Mouse (Mus musculus): ENCODE results near the gene Tmem63c.

Gene Tmem63c

DNA sequence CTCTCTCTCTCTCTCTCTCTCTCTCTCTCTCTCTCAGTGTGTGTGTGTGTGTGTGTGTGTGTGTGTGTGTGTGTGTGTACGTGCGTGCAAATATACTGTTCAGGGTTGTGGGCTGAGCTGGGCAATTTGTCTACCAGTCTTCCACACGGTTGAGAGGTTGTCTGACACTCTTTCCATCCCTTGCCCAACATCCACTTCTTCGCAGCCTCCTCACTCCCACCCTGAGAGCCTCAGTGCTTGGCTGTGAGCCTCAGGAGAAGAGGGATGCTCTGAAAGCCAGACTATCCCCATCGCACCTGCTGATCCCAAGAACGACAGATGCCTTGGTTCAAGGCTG, 20.3 kb upstream of the Tmem63c start:
- no peak for DNase-seq (ENCODE audit: low read depth, low spot score)

DNA sequence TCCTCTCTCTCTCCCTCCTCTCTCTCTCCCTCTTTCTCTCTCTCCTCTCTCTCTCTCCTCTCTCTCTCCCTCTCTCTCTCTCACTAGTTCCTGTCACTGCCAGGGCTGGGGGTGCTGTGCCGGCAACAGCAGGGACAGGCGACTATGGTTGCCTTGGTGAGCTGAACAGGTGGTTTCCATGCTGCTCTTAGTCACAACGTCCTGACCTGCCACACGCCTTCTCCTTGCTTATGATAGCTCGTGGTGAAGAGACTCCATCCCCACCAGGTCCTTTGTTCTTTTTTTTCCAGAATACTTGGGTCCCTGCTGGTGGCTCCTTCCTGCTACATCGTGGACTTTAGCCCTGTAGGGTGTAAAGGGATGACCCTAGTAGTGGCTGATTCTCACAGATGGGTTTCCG, 18.9 kb upstream of the Tmem63c start:
- DNase-seq (ENCODE audit: low read depth, low spot score): no peak

DNA sequence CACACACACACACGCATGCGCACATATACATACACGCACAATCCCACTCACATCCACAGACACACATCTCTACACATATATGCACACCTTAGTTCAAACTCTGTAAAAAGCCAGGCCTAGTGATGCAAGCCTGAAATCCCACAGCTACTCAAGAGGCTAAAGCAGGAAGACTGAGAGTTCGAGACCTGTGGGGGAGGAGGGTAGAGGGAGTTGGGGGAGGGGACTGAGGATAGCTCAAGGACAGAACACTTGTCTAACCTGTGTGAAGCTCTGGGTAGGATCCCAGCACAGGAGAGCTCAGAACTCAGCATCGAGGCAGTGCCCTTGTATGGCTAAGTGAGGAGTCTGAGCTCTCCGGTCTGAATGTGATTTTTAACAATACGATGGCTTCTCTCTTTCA, 18.3 kb upstream of the Tmem63c start:
- no peak for DNase-seq (ENCODE audit: low read depth, low spot score)

DNA sequence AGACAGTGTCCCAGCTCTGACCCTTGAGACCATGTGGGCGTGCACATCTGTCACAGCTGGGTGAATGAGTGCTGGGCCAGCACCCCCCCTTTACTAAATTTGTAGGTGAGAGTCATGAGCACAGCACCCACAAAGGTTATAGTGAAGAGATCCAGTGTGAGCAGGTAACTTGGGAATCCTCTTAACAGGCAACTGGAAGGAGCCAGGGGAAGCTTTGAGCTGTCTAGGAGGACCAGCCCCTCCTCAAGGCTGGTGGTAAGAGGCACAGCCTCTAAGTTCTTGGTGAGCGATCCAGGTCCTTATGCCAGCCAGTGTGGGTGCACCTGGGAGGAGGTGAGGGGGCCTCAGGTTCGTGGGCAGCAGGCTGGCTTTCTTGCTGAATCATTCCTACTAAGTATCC, 17.5 kb upstream of the Tmem63c start:
- DNase-seq (ENCODE audit: low read depth, low spot score): no peak

DNA sequence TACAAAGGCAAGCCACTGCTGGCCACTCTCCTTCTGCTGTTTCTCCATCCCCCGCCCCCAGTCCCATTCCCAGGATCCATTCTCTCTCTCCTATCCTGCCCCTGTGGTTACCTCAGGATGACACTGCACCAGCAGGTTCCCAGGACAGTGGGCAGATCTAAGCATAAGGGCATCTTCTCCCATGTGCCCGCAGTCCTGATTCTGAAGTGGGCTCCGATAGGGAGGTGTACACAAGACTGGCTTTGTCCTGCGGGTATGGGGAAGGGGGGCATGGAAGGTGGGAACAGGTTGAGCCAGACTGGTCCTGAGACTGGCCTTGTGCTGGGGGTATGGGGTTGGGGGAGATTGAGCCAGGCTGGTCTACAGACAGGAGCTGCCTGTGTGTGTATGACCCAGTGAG, 16.5 kb upstream of the Tmem63c start:
- no peak for DNase-seq (ENCODE audit: low read depth, low spot score)

DNA sequence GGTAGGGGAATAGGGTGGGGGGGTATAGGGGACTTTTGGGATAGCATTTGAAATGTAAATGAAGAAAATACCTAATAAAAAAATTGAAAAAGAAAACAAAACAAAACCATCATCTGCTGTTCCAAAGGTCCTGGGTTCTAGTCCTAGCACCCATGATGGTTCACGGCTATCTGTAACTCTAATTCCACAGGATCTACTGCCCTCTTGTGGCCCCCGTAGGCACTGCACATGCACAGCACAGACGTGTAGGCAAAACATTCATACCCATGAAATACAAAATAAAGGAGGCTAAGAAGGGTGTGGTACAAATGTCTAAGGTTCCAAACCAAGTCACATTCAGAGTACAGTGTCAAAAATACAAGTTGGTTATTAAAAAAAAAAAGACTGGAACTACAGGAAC, 4.1 kb upstream of the Tmem63c start:
- no peak for DNase-seq (ENCODE audit: low read depth, low spot score)

DNA sequence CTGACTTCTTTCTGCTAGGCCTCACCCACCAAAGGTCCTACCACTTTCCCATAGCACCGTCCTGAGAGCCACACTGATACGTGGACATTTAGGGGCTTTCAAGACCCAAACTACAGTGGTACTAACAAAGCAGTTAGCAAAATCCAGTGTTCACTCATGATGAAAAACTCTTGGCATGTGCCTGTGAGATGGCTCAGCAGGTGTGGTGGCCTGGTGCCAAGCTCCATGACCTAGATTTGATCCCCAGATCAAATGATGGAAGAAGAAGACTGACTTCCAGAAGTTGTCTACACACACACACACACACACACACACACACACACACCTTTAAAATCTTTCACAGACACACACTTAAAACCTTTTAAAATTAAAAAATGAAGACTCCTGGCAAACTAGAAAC, 2.4 kb upstream of the Tmem63c start:
- no peak for DNase-seq (ENCODE audit: low read depth, low spot score)

DNA sequence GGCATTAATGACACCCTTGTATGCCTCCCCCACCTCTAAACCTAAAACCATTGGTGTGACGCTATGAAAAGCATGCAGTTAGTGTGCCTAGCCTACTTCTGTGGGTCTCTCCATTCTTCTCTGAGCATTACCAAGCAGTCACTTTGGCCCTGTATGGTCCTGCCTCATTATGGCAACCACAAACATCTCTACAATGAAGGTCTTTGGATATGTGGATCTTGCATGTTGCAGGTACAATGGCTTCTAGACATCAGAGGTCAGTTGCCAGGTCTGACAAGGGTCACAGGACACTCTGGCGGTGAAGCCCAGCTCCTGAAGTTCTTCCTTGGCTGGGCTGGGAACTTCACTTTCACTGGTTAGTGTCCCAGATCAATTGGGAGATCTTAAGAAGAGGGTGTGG, 866 bp downstream of the Tmem63c start:
- no peak for DNase-seq (ENCODE audit: low read depth, low spot score)

DNA sequence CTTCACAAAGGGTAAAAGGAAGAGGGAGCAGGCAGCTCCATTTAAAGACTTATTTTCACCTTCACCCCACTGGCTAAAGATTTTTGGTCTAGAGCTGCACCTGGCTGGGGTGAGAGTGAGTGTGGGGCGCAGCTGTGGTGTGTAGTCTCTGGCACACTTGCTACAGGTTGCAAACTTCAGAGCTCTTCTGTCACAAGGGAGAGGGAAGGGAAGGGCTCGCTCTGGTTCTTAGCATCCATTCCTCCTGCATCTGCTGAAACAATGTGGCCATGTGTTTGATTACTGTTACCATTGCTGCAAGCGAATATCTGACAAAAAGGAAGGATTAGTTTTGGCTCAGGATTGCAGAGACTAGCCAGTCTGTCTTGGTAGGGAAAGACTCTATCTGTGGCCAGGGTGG, 2.3 kb downstream of the Tmem63c start:
- DNase-seq (ENCODE audit: low read depth, low spot score): no peak

DNA sequence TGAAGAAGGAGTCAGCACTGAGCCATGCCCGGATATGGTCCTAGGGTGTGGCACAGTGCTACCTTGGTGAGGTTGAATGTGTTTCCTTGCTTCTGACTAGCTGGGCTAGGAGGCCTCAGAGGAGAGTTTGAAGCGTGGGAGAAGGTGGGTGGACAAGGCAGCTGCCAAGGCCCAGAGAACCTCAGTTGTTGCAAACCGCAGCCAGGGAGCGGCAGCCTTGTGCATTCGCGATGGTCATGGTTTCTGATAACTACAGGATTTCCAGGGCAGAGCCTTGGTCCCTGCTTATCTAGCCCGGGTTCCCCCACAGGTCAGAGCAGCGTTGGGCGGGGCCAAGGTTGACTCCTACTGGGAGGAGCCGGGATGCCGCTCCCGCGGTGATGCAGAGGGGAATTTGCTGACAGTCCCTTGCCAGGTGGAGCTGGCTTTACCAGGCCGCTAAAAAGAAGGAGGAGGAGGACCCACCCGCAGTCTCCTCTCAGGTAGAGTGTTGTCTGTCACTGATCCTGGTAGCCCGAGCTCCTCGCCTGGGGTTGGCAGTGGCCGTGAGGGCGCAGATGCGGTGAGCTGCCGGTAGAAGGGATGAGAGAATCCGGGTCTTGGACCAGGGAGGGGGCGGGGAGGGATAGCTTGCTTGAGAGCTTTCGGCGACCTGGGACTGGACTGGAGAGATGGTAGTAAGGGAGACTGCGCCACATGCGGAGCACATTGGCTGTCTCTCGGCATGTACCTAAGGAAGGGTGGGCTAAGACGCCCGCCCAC, 5.2 kb downstream of the Tmem63c start:
- no peak for DNase-seq (ENCODE audit: low read depth, low spot score)

DNA sequence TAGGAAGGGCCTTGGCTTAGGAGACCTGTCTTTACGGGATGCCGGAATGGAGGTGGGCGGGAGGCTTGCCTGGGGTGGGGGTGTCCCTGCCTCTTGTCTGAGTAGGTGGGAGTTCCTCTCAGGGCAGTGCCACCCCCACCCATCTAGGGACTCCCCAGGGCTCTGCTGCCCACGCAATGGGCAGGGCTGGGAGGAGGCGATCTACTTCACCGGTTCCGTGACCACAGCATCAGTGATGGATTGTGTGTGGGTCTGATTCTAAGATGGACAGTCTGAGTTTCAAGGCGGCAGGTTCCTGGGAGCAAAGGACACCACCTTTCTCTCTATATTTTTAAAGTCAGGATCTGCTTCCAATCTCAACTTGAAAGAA, 5.7 kb downstream of the Tmem63c start:
- DNase-seq (ENCODE audit: low read depth, low spot score): no peak

DNA sequence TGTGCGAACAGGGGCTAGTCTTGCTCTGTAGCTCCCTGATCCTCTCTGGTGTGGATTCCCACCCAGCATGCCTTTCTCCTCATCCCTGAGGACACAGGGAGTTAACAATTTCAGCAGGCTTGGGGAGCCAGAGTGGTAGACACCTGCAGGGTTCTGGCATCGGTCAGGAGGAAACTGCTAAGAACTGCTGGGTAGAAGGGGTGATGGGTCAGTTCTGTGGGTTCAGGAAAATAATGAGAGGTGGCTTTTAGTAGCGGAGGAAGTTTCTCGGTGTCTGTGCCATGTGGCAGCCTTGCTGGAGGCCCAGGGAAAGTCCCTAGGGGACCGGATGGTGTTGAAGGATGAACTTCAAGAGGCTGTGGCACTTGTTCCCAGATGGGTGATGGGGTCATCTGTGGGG, 6.3 kb downstream of the Tmem63c start:
- DNase-seq (ENCODE audit: low read depth, low spot score): no peak

DNA sequence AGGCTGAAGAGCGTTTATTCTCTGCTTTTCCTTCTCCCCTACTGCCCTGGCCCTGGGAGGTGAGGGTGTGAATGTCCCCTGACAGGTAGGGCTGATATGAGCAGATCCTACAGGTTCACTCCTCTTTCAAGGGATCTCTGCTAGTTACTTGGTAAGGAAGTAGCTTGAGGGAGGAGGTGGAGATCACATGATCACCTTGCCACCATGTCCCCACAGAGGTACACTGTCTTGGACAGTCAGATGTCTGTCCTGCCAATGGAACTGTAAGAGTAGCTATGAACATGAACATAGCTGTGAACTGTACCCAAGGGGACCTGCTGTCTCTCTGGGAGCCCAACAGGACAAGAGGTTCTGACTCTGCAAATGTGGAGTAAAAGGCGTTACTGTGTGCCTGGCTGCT, 6.9 kb downstream of the Tmem63c start:
- DNase-seq (ENCODE audit: low read depth, low spot score): no peak

DNA sequence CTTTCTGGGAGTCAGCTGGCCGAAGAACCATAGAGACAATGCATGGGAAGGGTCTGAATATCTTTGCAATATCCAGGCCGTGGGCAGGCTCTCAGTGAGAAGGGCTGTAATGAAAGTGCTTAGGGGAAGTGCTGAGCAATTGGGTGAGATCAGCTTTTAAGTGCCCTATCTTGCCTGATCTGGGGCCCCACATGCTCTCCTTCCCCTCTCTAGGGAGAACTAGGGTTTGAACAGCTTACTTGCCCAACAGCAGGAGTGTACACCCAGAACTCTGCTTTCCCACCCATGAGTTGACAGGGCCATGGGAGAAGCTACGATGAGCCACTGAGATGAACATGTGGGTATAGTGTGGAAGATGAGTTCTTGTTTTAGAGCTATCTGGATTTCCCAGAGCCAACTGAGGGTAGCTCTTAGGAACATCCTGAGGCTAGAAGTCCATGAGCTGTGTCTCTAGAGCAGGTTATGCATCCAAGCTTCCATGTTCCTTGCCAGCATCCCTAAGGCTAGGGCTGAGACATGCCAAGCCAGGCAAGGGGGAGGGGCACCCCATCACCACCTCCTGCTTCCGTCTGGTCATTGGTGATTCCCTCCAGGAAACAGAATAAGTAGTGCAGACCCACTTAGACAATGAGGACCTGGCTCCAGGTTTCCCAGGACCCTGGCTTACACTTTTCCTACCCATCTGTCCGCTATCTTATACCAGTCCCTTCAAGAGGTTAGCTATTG, 8.3 kb downstream of the Tmem63c start:
- DNase-seq (ENCODE audit: low read depth, low spot score): no peak

DNA sequence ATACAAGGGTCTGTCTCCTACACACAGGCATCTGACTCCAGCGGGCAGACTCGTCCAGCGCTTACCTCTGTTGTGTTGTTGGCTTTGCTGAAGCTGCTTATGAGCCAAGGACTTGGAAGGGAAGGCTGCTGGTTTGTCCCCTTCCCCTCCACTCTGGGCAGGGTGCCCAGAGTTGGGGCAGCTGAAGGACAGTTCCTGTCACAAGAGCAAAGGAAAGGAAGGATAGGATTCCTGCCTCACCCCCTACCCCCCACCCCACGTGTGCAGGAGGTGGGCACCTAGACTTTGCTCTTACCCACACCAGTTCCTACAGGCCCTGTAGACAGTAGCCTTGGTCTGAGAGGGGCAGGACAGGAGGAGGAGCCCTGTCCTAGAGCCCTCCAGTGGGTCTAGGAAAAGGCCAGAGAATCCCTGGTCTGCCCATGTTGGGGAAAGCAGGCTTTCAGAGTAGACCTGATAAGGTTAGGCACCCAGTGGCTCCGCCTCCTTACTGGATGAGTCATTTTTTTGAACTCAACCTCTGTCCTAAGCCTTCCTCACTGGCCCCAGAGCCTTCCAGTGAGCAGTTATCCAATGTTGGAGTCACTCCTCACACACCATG, 10.1 kb downstream of the Tmem63c start:
- DNase-seq (ENCODE audit: low read depth, low spot score): no peak

DNA sequence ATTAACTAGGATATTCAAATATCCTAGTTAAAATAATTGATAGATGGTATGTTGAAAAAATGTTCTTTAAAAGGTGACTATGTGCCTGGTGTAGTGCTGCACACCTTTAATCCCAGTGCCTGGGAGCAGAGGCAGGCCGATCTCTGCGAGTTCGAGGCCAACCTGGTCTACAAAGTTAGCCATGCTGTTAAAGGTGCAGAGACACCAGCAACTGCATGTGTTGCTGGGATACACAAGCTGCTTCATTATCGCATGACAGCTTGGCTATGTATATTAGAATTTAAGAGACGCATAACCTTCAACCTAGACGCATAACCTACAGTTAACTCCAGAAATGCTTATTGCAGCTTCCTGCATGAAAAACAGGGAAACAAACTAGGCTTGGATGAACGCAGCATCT, 15.5 kb downstream of the Tmem63c start:
- no peak for DNase-seq (ENCODE audit: low read depth, low spot score)

DNA sequence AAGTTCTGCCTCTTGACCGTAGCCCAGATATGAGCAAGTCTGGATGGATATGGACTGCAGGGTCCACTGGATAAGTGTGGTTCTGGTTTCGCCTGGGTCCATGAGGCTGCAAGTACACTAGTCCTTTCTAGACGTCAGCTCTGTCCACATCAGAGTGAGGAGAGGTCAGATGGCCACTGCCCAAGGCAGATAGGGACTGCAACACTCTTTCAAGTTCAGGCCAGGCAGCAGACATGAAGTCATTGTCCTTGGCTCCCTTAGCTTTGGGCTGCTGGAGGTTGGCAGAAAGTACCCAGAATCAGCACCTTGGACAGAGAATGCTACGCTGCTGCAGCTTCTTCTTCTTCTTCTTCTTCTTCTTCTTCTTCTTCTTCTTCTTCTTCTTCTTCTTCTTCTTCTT, 19.0 kb downstream of the Tmem63c start:
- DNase-seq (ENCODE audit: low read depth, low spot score): no peak

DNA sequence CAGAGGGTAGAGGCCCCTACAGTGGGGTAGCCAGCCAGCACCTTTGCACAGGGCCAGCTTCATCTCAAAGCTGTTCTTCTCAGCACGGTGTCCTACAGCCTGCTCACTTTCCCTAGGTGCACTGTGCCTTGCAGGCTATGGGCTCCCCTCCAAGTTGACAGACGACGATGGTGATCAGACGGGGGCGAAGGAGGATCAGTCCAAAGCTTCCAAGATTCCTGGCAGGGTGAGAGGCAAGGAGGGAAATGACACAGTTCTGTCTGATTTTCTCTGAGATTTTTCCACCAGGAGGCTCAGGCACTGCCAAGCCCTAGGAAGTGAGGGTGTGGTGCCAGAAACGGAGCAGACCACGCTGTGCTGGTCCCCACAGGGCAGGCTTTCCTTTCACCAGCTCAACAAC, 19.7 kb downstream of the Tmem63c start:
- DNase-seq (ENCODE audit: low read depth, low spot score): no peak

DNA sequence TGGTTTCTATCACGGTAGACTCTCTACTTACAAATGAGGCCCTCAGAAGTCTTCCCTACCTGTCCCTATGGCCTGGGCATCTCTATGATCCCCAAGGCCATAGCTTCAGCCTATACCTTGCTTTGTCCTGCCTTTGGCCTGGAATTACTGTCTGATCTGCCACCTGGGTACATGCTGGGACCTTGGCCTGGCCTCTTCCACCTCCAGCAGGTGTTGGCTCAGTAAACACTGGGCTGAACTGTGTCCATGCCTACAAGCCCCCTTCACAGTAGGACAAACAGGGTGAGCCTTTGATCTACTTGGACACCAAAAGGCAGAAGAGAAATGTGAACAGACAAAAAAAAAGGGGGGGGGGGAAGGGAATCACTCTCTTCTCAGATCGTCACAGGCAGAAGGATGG, 21.3 kb downstream of the Tmem63c start:
- no peak for DNase-seq (ENCODE audit: low read depth, low spot score)

DNA sequence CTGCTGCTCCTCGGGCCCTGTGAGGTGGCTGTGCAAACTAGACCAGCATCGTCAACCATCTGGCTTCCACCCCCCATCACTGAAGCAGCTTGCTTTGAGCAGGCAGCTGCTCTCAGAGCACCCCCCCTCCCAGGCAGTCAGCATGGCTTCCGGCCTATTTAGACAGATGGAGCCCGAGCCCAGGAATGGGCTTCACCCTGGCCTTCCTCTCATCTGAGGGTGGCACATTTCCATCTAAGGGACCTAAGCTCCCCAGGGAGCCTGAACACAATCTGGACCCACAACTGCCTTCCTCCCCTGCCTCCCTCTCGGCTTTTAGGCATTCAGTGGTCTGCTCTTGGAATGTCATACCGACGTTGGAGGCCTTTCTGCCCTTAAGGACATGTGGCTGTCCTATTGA, 22.1 kb downstream of the Tmem63c start:
- DNase-seq (ENCODE audit: low read depth, low spot score): no peak

DNA sequence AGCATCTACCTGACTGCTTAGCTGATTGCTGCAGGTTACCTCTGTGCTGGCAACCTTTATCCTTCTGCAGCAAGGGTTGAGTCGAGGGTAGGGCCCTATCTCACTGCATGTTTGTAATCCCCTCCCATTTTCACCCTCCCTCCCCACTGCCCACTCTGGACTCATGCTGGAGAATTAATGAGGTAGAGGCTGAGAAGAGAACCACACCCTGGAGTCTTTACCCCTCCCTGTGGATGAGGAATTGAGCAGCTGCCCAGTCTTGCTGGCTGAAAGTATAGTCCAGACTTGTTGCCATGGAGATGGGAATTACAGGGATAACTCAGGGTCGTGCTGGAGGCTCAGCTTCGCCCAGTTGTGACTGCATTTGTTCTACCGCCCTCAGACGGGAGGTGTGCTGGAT, 23.6 kb downstream of the Tmem63c start:
- DNase-seq (ENCODE audit: low read depth, low spot score): no peak

DNA sequence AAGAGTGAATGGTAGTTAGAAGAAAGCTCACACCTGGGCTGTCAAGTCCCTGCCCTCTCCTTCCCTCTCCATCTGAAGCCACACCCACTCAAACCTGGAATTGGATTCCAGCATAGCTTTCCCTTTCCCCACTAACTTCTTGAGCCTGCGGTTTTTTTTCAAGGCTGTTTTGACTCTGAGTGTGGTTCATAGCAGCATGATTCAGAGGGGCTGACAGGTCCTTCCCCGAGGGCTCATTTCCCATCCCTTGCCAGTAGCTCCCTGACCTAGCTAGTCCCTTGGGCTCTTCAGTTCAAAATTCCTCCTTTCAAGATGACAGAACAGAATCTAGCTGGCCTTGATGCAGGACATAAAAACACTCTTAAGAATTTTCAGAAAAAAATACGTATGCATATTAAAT, 26.4 kb downstream of the Tmem63c start:
- no peak for DNase-seq (ENCODE audit: low read depth, low spot score)

DNA sequence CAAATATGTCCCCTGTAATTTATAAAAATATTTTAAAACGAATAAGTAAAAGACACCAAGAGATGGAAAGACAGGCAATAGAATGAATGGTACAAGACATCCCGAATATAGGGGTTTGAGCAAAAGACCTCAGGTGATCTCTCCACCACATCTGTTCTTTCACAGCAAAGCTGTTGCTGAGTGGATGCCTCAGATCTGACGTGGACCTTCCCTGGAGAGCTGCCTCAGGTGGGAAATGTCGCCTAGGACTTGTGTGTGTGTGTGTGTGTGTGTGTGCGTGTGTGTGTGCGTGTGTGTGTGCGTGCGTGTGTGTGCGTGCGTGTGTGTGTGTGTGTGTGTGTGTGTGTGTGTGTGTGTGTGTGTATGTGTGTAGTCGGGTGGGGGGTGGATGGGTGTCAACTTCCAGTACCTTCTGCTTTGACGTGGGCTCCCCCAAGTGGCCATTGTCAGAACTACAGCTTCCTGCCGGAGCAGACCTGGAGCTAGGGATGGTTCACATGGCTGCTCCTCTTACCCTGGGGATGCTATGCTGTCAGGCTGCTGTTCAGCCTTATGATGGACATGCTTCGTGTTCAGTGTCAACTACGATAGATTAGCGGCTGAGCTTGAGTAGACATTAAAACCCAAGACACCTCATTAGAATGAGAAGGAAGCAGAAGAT, 31.7 kb downstream of the Tmem63c start:
- peak; percentile 37 for DNase-seq (ENCODE audit: low read depth, low spot score)

Measured in embryo, embryonic 11.5 days (tissue).